Mouse (Mus musculus): ENCODE measurements around the gene Flrt1.
"Not testable (repeated sequence)": the region's sequence is repeated elsewhere in the genome, so short reads cannot be mapped to it uniquely, and the experiment has no call there.

Gene Flrt1

DNA sequence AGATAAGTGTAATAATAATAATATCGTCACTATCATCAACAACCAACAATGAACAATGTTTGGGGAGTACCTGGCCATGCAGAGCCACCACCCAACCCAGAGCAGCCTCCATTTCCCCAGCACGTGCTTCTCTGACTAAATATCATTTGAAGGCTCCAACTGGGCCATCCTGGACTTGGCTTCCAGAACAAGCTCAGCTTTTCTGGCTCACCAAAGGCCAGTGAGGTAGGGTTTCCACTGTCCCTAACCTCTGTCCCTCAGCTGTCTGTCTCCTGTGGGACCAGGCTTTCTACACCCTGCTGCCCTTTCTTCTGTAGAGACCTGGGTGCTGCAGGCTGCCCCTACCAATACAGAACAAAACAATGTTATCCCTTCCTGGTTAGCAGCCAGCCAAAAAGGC is 1.0 kb upstream of the Flrt1 start:
- in situ Hi-C loops (cut with MboI, MseI) = loop anchor here (10.0 kb wide), 1 partner anchor 452 kb away; no protein-coding TSS in a partner anchor

DNA sequence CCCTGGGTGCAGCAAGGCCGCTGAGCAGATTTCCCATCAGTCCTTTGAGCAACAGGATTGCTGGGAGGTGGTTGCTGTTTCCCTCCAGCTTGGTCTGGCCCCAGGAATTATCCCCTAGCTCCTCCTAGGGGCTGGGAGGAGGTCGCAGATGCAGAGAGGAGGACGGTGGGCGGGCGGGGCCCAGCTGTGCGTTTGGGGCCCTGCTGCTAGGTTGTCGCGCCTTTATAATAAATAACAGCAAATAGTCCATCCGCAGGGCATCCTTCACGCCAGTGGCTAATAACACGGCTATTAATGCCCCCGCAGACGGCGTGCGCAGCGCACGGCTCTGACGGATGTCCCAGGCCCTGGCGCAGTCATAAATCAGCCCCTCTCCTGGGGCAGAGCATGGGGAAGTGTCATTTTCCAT is 1.5 kb downstream of the Flrt1 start:
- in situ Hi-C loops (cut with MboI, MseI) = loop anchor here (10.0 kb wide), 1 partner anchor 449 kb away; no protein-coding TSS in a partner anchor

DNA sequence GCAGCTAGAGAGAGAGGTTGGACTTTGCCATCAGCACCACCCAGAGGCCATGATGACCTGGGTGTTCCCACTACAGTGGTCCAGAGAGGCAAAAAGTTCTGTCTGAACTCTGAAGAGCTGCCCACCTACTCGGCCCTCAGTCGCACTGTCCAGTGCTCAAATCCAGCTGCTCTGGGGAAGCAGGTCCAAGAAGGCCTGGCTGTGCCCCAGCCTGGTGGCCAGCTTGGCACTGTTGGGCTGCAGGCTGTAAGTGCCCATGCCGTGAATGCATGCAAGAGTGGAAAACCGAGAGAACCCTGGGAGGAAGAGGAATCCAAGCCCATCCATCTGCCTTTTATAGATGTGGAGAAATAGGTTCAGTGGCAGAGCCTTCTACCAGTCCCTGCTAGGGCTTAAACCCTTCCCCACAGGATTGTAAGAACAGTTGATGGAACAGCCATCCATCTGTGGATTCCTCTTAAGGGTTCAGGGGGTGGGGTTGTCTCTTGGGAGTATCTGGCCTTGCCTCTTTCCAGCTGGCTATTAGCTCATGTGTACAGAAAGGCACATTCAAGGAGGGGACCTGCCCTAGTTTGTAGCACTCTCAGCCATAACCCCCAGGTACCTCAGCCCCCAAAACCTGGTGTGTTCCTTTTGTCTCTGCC is 2.1 kb downstream of the Flrt1 start:
- in situ Hi-C loops (cut with MboI, MseI) = loop anchor here (10.0 kb wide), 1 partner anchor 449 kb away; no protein-coding TSS in a partner anchor

DNA sequence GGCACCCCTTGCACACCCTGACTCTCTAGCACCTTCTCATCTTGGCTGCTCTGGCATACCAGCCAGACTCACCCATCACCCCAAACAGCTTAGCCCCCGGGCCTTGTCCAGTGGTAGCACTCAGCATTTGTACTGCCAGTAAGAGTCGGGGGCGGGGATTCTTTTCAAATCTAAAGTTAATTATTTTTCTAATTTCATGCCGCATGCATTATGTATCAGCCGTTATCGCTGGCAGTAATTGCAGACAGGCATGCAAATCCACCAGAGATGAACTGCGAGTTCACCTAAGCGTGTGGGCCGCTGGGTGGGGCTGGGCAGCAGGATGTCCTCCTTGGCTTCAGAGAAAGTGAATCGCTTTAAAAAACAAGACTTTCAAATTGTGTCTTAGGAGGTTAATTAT is 3.5 kb downstream of the Flrt1 start:
- in situ Hi-C loops (cut with MboI, MseI) = loop anchor here (10.0 kb wide), 1 partner anchor 447 kb away; no protein-coding TSS in a partner anchor

DNA sequence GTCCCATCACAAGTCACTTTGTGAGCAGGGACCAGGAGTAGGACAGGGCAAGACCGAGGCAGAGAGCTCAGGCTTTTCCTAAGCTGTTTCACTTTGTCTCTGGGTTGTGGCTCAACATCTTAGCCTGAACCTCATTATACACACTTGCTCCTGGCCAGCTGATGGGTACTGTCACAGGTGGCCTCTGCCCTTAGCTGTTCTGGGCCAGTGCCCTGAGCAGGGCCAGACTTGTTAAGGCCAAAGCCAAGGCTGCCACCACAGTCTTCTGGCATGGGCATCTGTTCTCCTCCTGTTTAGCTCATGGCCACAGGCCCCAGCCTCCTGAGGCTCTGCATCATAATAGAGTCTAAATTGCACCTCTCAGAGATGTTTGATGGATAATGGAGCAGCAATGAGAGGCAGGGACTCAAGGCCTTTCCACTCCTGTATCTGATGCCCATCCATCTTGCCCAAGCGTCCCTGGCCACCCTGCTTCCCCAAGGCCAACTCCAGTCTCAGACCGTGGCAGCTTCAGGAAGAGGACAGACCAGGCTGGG is 5.8 kb downstream of the Flrt1 start:
- in situ Hi-C loops (cut with MboI, MseI) = loop anchor here (10.0 kb wide), 1 partner anchor 445 kb away; no protein-coding TSS in a partner anchor

DNA sequence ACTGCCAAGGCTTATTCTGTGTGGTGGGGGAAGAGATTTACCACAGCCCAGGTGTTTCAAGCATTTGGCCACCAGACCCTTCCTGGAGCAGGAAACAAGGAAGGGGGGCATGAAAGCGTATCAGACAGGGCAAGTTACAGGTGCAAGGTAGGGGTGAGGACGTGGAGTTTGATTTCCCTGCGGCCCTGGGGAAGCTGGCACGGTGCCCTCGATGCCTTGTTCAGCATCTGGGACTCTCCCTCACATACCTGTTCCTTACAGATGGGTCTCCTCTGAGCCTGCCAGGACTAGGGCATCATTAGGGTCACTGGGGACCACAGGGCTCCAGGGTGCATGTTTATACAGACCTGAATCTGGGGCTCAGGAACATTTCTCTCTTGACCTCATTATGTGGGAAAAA is 12.8 kb downstream of the Flrt1 start:
- in situ Hi-C loops (cut with MboI, MseI) = no loop called here

DNA sequence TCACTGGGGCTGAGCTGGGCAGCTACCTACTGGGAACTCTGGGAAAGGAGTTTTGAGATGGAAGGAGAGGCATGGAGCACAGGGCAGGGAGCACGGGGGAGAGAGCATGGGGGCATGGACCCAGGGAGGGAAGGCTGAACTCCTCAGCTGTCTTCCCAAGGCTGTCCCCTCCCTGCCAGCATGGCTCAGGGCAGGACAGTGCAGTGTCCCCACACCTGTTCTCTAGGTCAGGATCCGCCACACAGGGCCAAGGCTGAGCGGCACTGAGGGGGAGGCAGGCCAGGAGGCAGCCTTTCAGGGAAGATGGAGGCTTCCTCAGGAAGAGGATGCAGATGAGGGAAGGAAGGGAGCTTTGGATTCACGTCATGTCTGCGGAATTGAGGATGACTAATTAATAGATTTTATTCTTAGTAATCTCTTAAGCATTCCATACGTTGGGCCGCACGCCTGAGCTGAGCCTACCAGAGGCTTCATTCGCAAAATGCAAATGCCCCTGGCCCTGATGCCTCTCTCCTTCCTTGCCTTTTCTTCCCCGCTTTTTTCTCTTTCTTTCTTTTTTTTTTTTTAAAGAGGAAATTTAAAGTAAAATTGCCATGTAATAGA is 14.0 kb downstream of the Flrt1 start:
- in situ Hi-C loops (cut with MboI, MseI) = no loop called here

DNA sequence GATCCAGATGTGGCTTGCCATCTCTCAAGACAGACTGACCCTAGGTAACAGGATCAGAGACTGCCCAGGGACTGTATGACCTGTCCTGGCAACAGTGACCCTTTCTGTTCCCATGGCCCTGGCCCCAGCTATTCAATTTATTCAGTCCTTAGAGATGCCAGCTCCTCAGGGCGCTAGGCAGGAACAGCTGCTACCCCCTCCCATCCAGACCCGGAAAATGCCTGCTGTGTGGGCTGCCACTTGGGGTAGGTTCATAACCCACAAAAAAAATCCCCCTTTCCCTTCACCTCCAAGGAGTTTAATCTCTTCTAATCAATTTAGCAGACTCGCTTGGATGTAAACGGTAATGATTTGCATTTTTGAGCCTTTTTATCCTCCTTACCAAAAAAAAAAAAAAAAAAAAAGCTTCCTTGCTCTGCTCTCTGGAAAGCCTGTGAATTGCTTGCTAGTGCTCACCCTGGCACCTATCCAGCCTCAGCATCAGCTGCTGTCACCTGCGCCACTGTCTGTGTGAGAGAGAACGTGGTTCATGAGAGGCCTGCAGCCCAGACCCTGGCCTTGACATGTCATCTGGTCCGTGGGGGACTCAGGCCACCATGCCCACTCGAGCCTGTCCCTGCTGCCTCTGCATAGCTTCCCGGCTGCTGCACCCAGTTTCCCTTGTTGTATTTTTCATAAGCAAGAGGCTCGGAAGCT is 15.0 kb downstream of the Flrt1 start:
- in situ Hi-C loops (cut with MboI, MseI) = no loop called here

DNA sequence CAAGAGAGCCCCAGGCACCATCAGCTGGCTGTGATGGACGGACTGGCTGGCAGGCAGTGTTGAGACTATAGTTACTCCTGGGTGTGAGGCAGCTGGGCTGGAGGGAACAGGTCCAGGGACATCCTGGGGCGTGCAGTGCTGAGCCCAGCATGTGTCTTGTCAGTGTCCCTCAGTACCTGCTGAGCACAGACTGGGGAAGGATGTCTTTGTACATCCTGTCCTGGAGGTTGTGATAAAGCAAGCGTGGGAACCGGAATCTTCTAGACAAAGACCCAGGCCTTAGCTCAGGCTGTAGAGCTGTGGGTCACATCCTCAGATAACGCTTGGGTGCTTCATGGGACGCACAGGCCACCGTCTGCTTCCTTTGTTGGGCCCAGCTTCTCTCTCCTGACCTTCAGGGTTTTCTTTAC is 15.7 kb downstream of the Flrt1 start:
- in situ Hi-C loops (cut with MboI, MseI) = no loop called here

DNA sequence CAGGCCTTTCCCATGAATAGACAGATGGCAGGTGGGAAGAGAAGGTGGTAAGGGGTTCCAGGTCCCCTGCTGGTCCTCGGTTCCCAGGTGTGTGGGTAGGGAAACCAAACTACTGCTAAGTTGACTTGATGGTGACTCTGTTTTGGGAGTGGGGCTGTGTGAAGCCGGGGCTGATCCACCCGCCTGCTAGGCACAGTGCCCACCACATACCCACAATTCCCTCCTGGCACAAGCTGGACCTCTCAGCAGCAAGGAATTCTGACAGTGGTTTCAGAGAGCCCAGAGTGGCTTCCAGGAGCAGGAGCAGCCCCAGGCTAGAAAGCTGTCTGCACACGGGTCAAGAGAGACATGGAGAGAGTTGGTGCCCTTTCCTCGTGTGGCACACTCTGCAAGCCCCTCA is 16.5 kb downstream of the Flrt1 start:
- in situ Hi-C loops (cut with MboI, MseI) = no loop called here

DNA sequence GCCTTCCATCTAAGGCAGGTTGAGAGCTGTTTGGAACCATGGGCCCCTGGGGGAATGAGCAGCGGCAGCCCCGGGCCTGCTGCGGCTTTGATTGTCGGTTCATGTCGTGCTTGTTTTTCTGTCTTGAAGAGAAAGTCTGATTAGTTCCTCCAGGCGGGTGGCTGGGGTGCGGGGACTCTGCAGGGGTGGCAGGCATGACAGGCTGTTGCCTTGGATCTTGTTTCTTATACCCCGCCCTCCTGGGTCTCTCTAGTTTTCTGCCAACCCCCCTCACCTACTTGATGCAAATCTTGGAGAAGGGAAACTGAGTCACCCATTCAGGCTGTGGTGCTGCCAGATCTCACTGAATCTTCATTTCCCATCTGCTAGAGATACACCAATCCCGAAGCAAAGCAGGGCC is 17.0 kb downstream of the Flrt1 start:
- in situ Hi-C loops (cut with MboI, MseI) = no loop called here

DNA sequence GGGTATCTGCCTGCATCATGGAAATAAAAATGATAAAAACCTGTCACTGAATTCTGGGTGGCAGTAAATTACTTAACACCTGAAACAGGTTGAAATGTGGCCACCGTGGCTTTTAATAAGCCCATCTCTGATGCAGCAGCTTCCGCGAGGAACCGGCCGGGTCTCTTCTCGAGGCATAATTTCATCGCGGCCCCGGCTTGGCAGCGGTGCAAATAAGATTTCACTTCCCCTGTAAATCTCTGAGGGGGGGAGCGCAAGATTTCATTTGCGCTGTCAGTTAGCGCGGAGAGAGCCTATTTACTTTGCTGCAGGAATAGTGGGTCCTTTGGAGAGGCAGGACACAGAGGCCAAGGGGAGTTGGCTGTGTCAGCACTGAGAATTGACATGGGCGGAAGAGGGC is 20.8 kb downstream of the Flrt1 start:
- in situ Hi-C loops (cut with MboI, MseI) = no loop called here

DNA sequence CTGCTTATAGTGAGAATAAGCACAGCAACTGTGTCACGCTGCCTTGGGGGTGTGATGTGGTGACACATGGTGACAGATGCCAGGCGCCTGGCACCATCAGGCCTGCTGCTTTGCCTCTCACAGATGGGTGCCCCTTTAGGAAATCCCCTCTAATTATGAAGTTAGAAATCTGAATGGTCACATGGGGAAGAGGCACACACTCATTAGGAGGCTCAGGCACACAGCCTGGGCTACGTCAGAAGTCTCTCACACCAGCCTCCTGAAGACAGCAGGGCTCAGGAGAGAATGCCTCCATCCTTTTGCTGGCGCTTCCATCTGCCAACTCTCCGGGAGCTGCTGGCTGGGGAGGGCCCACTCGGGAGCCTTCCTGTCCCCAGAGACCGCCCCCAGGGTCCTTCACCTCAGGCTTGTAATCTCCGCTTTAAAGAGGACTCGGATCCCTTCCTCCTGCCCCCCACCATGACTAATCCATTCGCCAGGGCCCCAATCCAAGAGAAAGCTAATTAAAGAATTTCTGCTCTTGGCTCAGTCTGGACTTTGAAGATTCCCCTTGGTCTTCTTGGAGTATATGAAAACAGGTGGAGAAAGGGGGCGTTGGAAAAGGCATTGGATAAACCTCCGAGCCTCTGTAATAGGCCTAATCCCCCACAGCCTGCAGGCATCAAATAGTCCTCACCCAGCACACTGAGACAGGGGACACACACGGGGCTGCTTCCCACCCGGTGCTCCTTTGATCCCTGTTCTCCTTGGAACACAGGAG is 22.3 kb downstream of the Flrt1 start:
- in situ Hi-C loops (cut with MboI, MseI) = no loop called here

DNA sequence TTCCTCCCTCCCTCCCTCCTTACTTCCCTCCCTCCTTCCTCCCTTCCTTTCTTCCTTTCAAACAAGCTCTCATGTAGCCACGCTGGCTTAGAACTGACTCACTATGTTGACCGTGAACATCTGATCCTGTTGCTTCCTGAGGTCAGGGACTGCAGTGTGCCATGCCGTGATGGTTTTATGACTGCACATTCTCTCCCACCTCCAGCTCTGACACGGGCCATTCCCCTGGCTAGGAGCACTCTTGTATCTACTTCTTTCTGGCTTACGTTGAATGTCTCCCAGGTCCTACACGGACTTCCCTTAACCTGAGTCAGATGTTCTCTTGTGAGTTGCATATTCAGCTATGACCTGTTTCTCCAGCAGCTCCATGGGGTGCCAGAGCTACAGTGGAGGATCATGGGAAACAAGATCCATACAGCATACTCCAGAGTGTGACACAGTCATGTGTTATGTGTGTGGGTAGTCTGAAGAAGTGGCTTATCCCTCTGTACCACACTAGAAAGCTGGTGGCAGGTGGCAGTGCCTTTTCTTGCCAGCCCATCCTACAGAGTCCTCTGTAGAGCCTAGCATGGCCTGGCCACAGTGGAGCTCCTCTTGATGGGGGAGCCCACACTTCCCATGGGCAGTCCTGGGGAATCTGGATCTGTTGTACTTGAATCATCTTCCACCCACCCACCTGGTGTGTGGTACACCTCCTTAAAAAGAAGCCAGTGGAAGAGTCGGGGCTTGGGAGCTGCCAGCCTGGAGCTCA is 23.8 kb downstream of the Flrt1 start:
- in situ Hi-C loops (cut with MboI, MseI) = no loop called here

DNA sequence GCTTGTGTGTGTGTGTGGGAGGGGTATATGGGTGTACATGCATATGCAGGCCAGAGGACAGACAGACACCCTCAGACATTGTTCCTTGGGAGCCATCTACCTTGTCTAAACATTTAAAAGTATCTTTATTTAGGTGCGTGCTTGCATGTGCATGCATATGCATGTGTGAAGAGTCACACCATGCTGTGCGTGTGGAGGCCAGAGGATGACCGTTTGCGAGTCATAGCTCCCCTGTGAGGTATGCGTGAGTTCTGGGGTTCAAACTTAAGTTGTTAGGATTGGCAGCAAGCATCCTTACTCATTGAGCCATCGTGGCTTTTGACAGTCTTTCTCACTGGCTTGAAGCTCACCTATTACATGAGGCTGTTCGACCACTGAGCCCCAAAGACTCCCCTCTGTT is 27.3 kb downstream of the Flrt1 start:
- in situ Hi-C loops (cut with MboI, MseI) = no loop called here

DNA sequence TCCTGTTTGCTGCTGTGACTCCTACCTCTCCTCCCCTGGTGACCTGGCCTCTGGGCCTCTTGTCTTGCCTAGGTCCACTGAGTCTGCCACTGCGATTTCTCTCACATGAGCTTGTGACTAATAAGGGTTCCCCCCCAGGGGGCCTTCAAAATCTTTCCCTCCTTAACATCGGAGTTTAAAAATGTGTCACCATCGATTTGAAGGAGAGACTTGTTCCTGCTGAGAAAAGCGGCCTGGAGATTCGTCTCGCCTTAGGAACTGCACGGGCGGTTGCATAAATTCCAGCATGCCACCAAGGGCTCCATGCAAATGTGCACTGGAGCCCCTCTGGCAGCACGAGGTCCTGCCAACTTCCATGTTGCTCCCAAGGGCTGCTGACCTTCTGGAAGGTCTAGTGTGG is 27.9 kb downstream of the Flrt1 start:
- in situ Hi-C loops (cut with MboI, MseI) = no loop called here

DNA sequence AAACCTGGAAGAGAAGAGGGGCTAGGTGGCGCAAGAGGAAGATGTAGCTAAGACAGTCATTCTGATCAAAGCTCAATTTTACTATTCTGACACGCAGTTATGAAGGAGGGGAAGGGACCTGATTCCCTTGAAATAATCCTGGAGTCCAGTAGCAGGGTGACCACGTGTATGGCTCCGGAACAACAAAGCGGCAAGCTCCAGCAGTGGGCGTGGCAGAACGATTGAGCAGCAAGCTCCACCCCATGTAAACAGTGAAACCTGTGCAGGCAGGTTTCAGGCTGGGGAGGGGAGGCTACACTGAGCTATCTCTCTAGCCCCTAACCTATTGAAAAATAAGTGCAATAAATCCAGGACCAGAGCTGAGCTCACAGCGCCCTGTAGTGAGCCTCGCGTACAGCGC is 30.2 kb downstream of the Flrt1 start:
- in situ Hi-C loops (cut with MboI, MseI) = not testable (repeated sequence)

DNA sequence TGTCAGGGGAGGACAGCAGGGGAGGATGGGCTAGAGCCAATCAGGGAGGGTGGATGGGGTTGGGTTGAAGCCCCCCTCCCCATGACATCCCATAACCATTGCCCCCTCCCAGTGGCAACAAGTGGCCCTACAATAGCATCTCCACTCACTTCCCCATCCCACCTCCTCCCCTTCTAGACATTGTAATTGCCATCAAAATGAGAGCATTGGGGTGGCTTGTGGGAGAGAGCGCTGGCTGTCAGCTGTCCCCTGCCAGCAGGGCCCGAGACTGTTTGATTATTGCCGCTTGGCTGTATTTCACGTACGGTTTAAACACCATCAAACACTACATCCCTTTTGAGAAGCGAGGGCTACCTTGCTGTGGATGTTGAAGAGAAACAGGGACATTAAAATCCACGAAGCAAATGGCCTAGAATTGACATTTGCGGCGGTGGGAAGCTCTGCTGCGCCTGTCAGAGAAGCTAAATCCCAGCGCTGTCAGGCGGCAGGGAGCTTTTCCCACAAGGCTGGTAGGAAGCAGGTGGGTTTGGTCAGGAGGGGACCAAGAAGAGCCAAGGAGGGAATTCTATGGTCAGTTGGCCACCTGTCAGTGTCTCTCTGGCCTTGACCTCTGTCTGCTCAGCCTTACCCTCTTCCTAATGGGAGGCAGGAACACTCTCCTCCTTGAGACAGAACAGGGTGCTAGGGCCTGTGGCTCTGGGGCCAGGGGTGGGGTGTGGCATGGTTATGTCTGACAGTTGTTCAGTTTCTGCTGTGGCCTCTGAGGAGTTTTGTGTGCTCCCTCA is 31.3 kb downstream of the Flrt1 start:
- in situ Hi-C loops (cut with MboI, MseI) = no loop called here

DNA sequence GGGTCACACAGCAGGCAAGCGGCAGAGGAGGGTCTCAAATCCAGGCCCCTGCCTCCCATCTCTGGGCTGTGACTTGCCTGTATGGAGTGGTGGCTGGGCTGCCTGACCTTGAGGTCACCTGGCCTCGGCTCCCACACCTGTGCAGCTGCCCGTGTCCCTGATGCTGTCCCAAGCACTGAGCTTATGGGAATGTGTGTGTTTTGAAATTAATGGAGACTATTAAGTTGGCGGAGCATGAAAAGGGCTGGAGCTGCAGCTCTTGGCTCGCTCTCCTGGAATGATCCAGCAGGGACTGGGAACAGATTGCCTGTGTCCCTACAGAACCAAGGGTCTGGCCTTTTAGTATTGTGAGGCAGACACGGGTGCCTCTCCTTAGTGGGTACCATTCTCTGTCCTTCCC is 33.3 kb downstream of the Flrt1 start:
- in situ Hi-C loops (cut with MboI, MseI) = no loop called here

DNA sequence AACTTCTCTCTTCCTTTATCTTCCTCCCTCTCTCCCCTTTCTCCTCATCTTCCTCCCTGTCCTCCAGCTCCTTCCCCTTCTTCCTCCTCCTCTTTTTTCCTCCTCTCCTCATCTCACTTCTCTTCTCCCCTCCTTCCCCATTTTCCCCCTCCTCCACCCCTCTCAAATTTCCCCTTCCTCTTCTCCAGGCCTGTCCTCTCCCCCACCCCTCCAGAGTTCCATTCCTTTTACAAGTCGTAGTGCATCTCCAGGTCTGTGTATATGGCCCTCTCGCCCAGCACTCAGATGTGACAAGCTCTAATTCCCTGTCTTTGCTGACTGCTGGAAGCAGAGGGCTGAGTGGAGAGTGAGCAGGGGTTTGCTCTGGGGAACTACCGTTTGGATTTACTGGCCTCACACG is 34.8 kb downstream of the Flrt1 start:
- in situ Hi-C loops (cut with MboI, MseI) = no loop called here
